Mouse (Mus musculus) spleen, adult 2 months (tissue): ENCODE measurements around the gene Immp1l. TPM values are rescaled to one million over a fixed set of nuclear protein-coding genes. Genes with fewer than 3 reads are reported as not detected.

Experiments
- DNase-seq, 2 experiments: peaks; one replicate each; pipeline versions ENCODE4 v3.0.0 to v3.0.0-alpha.2; 2012 to 2021; ENCODE audit warnings: low spot score in 2 of 2, low read depth in 1 of 2
- H3K27ac ChIP-seq: fragments of 200-500 bp; 2 replicates; pipeline ENCODE4 v1.5.1; 2012; ENCODE audit warnings: low read length, inconsistent platforms; ENCODE audit not compliant: insufficient read depth
- H3K27me3 ChIP-seq: fragments of 200-500 bp; 2 replicates; pipeline ENCODE4 v1.6.1; 2012; ENCODE audit warnings: mild to moderate bottlenecking, moderate library complexity, low read length, inconsistent platforms; ENCODE audit not compliant: control insufficient read depth, insufficient read depth
- H3K36me3 ChIP-seq: fragments of 200-500 bp; 2 replicates; pipeline ENCODE4 v1.6.1; 2012; ENCODE audit warnings: mild to moderate bottlenecking, low read length, inconsistent platforms; ENCODE audit not compliant: control insufficient read depth, insufficient read depth
- H3K4me1 ChIP-seq: fragments of 200-500 bp; 2 replicates; pipeline ENCODE4 v1.6.1; 2011; ENCODE audit warnings: inconsistent platforms; ENCODE audit not compliant: control insufficient read depth, insufficient read depth, insufficient read length
- H3K4me3 ChIP-seq: fragments of 200-500 bp; 2 replicates; pipeline ENCODE4 v1.5.1; 2011; ENCODE audit warnings: mild to moderate bottlenecking, inconsistent platforms; ENCODE audit not compliant: insufficient read depth, insufficient read length; ENCODE audit errors: extremely low read depth
- CTCF ChIP-seq: fragments of 200-500 bp; IDR thresholded peaks from 2 replicates; pipeline ENCODE4 v1.5.1; 2011; ENCODE audit warnings: mild to moderate bottlenecking, inconsistent platforms; ENCODE audit not compliant: insufficient read depth, insufficient read length, insufficient replicate concordance; ENCODE audit errors: extremely low read depth
- POLR2A ChIP-seq: fragments of 200-500 bp; IDR thresholded peaks from 2 replicates; pipeline ENCODE4 v1.6.1; 2011; ENCODE audit warnings: low read depth, low read length, inconsistent platforms
- WGBS: fragments of 180-500 bp; shearing (Covaris S2); methylation state at CpG from one replicate; pipeline ENCODE4 v1.1.7; 2018; 5-methylcytosine and 5-hydroxymethylcytosine counted together
- polyA plus RNA-seq: library from polyadenylated mRNA; depleted of rRNA; stranded (reverse); fragments of >200 nt; gene quantifications from 2 replicates; pipeline ENCODE4 v1.2.3, GENCODE M21; 2012; rRNA removed

Gene Immp1l
- polyA plus RNA-seq, 1 experiment = 3.1 TPM

DNA sequence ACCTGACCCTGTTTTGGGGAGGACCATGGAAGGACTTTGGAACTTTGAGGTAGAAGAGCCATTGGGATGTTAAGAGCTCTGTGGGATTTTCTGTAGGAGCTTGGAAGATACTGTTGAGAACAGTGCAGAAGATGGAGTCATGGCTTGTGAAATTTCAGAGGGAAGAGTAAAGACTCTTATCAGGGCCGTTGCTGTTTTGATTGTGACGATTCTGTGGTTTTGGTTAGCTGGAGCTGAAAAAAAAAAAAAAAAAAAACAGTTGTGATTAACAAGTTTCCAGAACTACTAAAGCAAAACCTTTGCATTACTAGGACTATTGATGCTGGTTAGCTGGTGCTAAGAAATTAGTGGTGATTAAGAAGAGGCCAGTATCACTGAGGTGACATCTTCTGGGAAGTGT is 104.0 kb downstream of the Immp1l start:
- H3K27ac ChIP-seq = no peak overlapping the region
- H3K36me3 ChIP-seq = no peaks in the 10 kb centered on the region
- no peaks in the 10 kb centered on the region for H3K4me1 ChIP-seq
- DNase-seq = no peak
- no peak overlapping the region for H3K4me3 ChIP-seq
- H3K27me3 ChIP-seq = no peaks in the 10 kb centered on the region
- 55% methylated on average over 2 of the region's 2 CpGs for WGBS
- TF ChIP-seq CTCF (no peak), POLR2A (no peak)

Other genes starting within 250 kb of the Immp1l start
- 0.08 TPM in 1 of 2 replicates, not detected in the other for gene Pax6, start 235.7 kb upstream of the Immp1l start, polyA plus RNA-seq
- 1.9 and 2.9 TPM in 2 replicates for gene Elp4, start 74 bp upstream of the Immp1l start, polyA plus RNA-seq
- 7.2 and 7.7 TPM in 2 replicates for gene Dnajc24, start 98.9 kb downstream of the Immp1l start, polyA plus RNA-seq